Mouse (Mus musculus): Measurements from ENCODE around the gene Iqsec1.

Gene Iqsec1

DNA sequence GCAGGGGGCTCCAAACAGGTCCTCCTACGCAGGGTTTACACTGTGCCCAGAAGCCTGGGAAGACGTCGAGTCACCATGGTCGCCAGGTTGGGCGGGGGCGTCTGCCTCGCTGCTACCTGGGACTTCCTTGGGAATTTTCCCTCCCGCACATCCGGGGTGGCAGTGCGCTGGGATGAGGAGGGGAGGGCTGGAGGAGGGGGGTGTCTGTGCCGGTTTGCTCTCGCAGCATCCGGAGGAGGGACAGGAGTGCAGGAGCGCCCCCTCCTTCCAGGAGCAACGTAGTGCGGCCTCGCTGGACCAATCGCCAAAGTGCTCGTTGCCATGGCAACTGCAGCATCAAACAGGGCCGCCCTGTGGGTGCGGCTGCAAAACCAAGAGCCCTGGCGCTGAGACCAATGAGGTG, 178.5 kb downstream of the Iqsec1 start:
- DNase-seq = peak; percentile 47 to 58

DNA sequence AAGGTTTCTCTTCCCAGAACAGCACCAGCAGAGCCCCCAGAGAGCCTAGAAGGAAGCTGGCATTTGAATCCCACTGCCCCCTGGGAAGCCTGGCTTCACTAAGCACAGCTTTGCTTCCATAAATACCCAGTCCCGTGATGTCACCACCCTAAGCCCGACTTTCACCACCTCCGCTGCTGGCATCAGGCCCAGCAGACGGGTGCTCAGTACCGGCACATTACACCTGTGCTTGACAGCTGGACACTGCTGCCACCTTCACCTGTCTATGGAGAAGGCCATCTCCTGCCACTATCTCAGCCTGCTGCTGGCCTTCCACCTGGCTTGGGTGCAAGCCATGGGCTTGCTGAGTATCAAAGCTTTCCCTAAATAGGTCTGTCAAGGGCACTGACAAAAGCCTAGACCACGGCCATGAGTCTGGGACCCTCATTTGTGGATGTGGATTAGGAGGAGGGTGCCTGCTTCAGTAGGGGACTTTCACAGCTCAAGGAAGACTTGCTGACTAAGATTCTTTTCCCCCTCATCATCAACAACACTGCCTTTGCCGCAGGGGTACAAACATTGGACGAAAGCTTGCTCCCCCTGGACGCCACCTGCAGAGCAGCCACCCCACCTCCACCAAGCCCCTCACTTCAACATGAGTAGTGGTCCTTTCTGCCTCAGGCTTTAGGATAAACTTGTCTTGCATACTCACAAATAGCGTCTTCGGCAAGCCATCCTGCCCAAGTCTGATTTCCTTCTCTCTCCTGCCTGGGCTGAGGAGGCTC, 179.2 kb downstream of the Iqsec1 start:
- no peak for DNase-seq

DNA sequence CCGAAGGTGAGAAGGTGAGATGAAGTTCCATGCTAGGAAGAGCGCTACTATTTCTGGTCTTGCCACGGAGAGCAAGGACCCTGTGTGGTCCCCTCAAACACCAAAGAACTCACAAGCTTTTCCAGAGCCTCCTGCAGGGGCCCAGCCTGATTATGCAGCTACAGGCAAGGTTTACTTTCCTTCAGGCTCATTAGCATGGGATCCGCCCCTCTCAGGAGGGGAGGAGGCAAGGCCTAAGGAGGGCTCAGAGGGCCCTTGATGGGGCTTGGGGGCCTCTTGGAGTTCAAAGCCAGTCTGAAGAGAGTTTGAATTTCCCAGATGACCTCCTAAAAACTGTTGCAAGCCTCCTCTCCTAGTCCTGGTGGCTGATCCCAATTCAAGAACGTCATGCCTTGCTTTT, 179.9 kb downstream of the Iqsec1 start:
- no peak for DNase-seq

DNA sequence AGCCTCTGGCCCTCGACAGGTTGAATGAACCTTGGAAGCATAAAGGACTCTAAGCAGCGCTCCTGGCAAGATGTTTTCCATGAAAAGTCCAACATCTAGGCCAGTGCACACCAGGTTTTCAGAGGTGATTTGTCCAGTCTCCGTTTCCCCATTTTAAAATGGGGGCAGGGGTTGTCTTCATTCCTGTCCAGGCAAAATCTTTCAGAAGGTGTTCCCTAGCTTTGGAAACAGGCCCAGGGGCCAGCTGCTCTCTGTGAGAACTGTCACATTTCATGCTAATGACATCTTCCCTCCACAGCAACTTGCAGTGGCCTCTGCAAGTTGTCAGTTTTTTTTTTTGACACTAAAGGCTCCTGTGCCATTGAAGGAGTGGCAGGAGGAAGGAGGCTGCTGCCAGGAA, 180.4 kb downstream of the Iqsec1 start:
- no peak for DNase-seq

DNA sequence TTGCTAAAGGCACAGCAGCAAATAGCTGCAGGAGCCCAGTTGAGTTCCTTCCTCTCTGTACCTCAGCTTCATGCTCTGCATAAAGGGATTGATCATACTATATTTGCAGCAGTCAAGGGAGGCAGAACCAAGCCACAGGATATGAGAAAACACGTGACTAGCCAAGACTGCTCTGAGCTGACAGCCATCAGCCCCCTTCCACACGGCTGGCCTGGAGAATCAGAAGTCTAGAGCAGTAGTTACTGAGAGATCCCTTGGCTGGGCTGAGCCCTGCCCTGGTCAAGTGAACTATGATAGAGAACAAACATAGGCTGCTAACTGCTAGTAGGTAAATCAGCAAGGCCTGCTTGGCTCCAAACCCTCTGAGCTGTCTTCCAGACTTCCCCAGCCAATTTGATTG, 180.9 kb downstream of the Iqsec1 start:
- no peak for DNase-seq

DNA sequence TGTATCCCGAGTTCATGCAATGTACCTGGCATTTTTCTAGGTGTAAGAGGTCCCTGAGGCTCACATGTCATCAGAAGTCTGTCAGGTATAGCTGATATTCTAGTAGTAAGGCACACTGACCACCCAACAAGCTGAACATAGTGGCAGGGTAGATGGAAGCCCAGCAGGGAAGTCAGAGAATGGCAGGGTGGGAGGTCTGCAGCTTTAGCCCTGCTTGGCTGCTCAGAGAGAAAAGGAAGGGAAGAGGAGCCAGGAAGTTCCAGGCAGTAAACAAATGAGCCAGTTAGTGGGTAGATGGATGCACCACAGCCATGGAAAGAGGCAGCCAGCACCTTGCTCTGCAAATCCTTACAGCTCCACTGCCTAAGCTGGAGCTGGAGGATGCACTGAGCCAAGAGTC, 181.7 kb downstream of the Iqsec1 start:
- DNase-seq = no peak

DNA sequence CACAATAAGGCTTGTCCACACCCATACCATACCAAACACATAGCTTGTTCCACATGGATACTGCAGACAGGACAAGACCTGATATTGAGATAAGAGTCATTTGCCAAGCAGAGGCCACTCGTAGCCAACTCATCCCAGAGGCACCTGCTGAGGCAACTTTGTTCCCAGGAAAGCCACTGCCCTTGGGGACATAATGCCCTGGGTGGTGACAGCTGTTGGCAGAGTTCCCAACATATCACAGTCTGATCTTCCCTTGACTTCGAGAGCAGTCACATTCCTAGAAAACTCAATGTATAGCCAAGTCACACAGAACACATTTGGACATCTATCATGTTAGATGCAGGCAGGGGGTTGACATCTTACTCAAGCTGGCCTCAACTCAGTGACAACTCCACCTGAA, 183.4 kb downstream of the Iqsec1 start:
- DNase-seq = no peak

DNA sequence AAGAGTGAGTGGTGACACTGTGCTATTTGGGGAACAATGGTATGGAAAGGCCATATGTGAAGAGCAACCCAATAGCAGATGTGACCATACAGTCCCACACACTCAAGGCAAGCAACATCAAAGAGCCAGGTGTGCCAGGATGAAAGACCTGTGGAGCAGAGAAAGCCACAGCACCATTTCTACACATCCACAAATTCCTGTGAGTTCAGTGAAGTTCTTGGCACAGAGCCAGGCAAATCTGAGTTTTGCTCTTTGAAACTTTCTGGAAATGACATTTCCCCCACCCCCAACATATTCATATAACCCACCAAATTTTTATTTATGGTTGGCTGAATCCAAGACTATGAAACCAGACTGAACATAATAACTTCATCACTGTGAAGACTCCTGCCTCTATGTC, 183.8 kb downstream of the Iqsec1 start:
- DNase-seq = no peak

DNA sequence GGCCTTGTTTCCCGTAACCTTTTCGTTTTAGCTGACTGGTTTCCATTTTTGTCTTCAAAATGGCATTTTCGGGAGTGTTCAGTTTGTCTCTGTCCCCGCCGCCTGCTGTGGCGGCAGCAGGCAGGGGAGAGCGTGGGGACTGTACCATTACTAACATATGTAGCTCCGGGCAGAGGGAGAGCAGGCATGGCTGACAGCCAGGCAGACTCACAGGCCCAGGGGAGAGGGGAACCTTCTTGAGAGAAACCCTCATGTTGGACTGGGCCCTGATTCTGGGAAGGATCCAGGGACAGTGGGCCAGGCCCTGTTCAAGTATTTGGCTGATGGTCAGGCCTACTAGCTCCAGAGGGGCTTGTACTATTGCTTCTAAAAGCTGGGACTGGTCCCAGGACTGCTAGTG, 185.9 kb downstream of the Iqsec1 start:
- DNase-seq = no peak

DNA sequence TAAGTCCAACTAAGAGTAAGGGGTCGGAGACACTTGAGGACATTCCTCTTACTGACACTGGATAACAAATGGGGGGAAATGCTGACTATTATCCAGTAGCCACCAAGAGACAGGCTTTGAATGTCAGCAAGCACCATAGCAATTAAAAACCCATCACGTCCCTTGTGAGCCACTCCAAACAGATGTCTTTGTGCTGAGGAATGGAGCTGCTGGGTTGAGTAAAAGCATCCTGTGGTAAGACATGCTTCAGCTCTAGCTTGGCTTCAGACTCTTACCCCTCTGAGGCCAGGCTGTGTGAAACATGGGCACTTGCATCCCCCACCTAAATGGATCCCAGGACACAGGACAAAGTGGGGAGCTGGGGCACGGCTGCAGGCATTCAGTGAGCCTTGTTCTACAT, 186.4 kb downstream of the Iqsec1 start:
- DNase-seq = no peak

DNA sequence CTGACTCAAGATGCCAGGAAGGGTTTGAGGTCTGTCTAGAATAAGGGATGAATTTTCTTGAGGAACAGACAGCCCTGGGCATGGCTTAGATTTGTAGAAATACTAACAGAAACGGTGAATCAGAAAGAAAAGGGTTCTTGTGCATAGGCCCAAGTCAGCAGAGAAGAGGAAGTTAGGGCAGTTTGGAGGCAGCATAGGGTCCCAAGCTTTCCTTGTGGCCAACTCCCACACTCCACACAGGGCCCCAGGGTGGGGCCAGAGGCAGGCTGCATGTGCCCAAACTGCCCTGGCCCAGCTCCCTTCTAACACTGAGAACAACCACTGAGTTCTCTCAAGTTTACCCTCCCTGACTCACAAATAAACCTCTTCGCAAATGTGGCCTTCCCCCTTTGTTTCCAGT, 187.7 kb downstream of the Iqsec1 start:
- DNase-seq = no peak

DNA sequence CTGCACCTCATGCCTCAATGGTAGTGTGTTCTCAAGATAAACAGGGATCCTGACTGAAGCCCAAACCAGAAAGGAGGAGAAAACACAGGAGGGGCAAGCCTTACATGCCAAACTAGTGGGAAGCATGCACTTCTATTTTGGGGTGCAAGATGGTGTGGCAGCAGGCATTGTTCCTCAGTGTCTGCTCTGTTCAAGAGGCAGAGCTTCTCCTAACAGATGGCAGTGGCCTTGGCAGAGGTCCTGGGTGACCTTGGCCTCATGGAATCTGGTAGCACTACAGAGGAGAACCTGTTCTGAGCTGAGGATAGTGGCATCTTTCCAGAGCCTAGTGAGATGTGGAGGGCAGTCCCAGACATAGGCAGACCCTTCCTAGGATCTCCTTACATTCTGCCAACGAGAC, 189.4 kb downstream of the Iqsec1 start:
- DNase-seq = no peak

DNA sequence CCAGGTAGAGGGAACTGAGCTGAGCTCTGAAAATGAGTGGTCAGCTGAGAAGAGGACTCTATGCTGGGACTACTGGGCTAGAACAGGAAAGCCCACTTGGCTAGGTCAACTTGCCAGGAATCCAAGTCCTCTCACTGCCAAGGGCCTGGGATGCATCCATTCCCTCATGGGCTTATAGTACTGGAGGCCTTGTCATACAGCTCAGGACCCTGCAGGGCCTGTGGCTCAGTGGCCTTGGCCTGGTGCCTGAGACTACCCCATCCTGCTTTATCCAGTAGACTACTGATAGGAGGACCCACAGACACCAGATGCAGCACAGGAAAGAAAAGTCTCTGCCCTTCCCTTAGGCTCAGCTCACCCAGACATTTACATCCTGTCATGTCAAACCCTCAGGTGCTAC, 190.3 kb downstream of the Iqsec1 start:
- no peak for DNase-seq

DNA sequence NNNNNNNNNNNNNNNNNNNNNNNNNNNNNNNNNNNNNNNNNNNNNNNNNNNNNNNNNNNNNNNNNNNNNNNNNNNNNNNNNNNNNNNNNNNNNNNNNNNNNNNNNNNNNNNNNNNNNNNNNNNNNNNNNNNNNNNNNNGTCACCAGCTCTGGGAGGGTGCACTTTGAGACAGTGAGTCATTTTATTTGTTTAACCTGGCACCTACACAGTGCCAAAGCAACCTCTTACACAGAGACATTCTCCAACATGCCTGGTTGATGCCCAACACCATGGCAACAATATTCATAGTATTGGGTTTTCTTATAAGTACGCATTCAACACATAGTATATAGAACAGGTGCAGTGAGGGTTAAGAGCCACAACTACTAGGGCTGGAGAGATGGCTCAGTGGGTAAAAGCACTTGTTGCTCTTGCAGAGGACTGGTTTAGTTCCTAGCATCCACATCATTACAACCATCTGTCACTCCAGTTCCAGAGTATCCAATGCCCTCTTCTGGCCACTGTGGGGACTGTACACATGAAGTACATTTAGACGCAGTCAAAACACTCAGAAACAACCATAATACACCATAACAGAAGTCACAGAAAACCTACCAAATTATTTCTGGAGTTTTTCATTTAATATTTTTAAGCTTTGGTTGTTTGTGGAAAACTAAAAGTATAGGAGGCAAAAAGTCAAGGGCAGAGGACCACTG, 191.4 kb downstream of the Iqsec1 start:
- DNase-seq = no peak

DNA sequence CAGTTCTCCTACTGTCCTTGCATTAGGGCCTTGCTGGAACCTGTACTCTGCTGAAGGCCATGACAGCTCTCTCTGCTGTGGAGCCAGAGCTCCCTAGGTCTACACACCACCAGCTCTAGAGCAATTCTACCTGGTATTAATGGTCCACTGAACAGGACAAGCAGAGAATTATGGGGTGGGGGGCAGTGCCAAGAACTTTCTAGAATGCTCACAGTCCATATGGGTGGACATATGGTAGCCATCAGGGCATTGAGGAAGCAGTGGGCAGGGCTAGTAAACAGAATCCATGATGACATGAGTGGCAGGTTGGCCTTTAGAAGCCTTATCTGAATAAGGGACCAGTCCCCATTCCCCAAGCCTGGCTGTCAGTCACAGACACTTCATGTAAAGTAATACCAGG, 197.6 kb downstream of the Iqsec1 start:
- DNase-seq = no peak

DNA sequence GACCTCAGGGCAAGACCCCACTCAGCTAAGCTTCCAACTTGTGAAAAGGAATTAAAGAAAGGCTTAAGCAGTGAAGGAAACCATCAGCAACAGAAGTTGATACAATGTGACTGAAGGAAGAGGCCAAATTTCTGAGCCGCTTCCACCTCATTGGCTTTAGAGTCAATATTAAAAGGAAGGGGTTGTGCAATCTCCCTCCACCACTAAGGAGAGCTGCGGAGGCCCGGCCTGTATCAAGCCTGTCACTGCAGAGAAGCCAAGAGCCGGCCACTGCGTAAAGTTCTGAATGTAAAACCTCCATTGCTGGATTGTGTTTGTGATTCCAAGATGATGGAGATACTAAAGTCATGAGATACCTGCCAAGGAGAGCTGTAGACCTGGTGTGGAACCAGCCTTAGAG, 199.0 kb downstream of the Iqsec1 start:
- DNase-seq = no peak

DNA sequence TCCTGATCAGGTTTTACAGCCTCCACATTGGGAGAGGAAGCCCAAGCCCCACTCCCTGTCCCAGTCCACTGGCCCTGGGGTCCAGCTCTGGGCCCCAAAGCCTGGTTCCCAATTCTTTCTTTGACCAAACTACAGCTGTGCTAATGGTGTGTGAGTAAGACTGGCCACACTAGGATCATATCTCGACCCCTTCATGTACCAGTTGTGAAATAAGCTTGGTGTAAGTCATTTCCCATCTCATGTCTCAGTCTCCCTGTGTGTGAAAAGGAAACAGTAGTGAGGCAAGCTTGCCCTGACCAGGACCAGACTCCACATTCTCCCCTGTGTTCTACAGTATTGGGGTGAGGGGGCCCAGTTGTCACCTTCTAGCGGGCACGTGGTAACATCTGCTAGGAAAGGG, 200.9 kb downstream of the Iqsec1 start:
- DNase-seq = no peak

DNA sequence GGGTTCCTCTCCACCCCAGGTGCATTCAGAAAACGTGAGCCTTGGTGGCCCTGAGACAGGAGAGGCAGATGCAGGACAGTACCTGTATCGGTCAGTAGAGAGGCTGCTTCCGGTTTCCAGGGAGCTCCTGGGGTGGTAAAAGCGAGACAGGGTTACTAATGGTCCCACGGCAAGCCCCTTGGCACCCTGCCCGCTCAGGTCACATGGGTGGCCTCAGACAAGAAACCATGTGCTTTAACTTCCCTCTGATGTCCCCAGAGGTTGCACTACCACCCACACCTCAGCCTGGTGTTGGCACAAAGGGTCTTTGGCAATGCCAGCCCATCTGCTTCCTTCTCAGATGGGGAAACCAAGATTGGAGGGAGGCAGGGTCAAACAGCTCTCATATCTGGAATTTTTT, 201.4 kb downstream of the Iqsec1 start:
- DNase-seq = no peak

DNA sequence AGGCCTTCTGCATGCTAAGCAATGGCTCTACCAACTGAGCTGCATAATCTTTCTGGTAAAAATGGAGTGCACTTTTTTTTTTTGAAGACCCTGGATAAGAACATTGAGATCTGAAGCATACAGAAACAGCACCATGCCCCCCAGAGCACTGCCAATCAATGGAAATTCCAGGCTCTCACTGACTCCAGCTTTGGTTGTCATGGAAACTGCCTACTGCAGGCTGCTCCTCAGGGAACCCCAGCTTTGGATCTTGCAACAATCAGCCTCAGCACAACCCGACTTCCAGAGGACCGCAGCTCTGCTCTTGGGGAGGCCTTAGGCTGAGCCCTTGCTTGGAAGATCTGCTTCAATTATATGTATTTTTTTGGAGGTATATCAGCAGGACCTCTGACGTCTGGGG, 201.9 kb downstream of the Iqsec1 start:
- no peak for DNase-seq

DNA sequence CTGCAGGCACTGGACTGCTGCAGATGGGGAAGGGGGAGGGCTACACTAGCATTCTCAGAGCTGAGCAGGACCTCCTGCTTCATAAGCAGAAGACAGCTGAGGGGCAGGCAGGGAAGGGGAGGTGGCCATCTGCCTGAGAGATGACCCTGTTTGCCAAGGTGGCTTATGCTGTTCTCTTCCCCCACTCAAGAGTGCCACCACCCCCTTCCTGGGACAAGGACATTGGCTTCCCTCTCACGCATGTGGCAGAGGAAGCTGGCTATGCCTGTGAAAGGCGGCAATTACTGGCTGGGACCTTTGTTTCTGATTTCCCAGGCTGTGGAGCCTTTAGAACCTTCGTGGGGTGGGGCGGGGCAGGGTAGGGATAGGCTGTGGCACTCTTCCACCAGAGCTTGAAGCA, 204.5 kb downstream of the Iqsec1 start:
- DNase-seq = no peak

DNA sequence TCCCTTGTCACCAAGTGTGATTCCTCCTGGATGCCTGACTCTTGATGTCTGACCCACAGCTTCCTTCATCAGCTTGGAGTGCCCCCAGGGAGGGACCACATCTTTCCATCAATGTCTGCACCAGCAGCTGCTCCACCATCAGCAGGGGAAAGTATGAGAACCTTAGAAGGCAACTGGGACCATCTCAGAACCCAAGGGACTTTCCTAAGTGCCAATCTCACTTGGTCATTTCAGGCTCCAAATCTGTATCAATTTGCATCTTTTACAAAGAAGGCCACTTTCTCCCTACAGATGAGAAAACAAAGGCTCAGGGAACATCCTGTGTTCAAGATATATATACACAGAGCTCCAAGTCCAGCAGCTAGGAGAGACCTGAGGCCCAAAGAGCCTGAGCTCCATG, 205.3 kb downstream of the Iqsec1 start:
- no peak for DNase-seq

DNA sequence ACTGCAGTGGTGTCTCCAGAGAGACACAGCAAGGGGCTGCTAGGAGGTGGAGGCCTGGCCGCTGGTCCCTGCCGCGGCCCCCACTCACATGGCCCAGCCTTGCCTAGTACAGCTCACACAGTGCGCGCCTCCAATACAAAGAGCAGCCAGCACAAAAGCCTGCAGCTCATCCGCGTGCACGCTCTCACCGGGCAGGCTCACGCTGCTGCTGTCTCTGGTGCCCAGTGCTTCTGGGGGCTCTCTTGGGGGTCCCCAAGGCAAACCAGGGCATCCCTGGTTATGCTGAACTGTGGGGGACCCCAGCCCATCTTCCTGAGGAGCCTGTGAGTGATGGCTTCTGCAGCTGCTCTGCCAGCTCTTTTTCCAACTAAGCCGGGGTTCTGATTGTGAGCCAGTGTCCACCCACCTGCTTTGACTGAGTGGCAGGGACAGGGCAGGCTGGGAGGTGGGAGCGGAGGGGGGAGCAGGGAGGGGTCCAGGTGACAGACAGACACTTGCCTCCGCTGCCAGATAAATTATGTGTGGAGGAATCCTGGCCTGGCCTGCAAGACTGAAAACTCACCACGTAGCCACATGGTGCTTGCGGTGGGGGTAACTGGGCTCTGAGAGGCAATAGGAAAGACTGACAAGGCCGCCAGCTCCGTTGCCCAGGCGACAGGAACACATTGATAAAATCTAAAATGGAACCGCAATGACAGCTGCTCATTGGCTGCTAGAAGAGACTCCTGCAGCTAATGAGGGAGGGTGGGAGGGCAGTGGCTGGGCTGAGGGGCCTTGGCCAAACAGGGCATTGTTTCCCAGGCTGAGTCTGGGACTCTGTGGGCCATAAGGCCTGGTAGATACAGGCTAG, 206.3 kb downstream of the Iqsec1 start:
- no peak for DNase-seq

DNA sequence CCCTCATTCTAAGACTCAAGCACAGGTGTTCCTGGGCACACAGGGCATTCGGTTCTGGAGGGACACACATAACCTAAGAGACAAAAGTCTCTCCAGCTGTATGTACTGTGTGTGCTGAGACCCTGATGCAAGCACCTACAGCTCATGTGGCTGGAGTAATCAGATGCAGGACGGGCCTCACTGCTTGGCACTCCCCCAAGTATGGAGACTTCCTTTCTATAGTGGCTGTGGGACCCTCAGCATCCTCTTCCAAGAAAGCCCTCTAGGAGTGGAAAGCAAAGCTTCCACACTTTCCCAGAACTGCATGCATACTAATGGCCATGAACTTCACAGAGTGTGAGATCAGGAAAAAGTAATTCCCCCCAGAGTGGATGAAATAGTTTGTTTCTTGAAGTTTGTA, 208.0 kb downstream of the Iqsec1 start:
- DNase-seq = no peak

DNA sequence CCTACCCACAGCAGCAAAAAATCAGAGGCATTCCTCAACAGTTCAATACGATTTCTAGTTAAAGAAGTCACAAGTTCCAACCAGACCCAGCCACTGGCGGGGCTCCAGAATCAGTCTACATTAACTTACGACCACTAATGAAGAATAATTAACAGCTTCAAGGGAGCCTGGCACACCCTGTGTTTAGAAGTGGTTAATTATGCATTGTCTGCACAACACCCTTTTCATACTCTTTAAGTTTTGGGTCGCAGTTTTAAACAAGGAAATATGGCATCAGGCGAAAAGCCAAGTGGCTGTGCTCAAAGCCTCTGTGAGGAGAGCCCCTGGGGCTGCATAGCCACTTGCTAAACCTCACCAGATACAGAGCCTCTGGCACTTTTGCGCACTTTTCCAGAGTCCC, 209.6 kb downstream of the Iqsec1 start:
- no peak for DNase-seq
